Mouse (Mus musculus): ENCODE results near the gene Tenm4. TPM values are rescaled to one million over a fixed set of nuclear protein-coding genes. Genes with fewer than 3 reads are reported as not detected.

Gene Tenm4
- total RNA-seq, 2 experiments from 2014 or later, result 104 to 114 TPM

DNA sequence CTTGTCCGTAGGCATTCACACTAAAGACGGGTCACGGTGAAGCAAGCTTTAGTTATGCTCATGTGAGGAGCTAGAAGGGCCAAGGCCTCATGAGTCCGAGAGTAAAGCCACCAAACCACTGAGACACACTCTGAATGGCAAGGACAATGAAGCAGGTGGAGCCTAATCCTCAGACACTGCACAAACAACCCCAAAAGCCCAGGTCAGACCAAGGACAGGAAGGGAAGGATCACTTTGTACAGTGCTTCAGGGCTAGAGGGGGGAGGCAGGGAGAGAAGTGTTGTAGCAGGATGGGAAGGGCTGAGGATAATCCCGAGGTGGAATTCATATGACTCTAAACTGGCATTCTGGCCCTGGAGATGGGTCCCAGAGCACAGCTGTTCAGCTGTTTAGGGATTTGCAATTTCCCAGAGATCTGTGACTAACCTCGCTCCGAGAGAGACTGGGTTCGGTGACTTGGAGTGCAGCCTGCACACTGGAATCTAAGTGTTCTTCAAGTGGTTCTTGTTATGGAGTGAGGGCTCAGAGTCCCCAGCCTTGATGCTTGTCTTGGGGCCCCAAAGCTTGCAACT lies 129.9 kb downstream of the Tenm4 start:
- intact Hi-C loops (cut with DNase I), result no loop called here
- DNase-seq (ENCODE audit: extremely low spot score in 1 of 2, low spot score in 2 of 2), result no peak

GRCm38 (mm10) chr7:96301813-96302212 lies 130.8 kb downstream of the Tenm4 start:
- intact Hi-C loops (cut with DNase I), result no loop called here

DNA sequence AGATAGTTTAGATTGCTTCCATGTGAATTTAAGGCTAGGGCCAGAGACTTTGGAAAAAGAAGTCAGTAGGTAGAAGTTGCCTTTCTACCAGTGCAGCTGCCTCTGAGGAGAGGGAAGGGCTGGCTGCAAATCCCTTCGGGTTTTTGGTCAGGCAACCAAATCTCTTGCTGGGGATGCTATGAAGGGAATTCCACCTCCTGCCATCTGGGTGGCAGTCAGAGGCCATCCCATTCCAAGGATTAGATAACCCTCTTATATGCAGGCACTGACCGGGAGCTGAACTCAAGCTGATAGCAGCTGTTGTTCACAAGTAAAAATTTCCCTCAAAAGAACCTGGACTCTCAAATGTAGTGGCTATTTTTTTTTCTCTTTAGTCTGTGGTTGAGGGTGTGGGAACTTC lies 132.9 kb downstream of the Tenm4 start:
- intact Hi-C loops (cut with DNase I), result no loop called here
- no peak for DNase-seq (ENCODE audit: extremely low spot score in 1 of 2, low spot score in 2 of 2)

More at GRCm38 (mm10) chr7:96301813-96302212, 130.8 kb downstream of the Tenm4 start:
- DNase-seq (ENCODE audit: extremely low spot score in 1 of 2, low spot score in 2 of 2), result no peak

- intact Hi-C loops (cut with DNase I), result no loop called here
- no peak for DNase-seq (ENCODE audit: extremely low spot score in 1 of 2, low spot score in 2 of 2)
Measured at GRCm38 (mm10) chr7:96305382-96305935, 134.4 kb downstream of the Tenm4 start.

DNA sequence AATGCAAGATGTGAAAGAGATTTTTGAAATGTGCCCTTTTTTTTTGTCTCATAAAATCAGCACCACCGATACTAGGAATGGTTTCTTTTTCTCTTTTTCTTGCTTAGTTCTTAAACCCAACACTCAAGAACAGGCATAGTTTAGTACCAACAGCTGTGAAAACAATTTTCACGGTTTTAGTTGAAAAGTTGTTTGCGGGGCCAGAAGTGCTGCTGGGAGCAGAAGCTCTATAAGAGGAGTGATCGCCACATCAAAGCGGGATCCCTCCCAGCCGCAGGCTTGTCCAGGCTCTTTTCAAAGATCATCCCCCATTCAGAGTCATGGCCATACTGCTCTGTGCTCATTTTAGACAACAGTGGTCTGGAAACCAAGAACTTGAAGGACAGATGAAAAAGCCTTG lies 137.1 kb downstream of the Tenm4 start:
- DNase-seq (ENCODE audit: extremely low spot score in 1 of 2, low spot score in 2 of 2), result no peak
- intact Hi-C loops (cut with DNase I), result no loop called here

GRCm38 (mm10) chr7:96329343-96329742 lies 158.3 kb downstream of the Tenm4 start:
- intact Hi-C loops (cut with DNase I), result no loop called here
- DNase-seq (ENCODE audit: extremely low spot score in 1 of 2, low spot score in 2 of 2), result no peak

DNA sequence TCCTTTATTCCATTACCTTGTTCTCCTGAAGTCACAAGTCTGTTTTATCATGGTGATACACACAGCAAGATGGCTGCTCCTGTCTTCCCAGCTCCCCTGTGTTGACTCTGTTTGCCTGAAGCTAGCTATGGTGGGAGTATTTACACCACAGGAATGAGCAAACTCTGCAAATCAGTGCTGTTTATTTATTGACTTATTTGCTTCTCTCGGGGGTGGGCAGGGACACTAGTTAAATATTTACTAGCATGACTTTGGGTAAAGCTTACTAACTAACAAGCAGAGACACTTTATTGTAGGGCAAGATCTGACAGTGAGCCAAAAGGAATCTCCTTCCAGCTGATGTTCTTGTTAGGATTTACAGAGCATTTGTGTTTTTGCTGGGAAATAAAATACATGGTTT lies 160.1 kb downstream of the Tenm4 start:
- DNase-seq (ENCODE audit: extremely low spot score in 1 of 2, low spot score in 2 of 2), result no peak
- intact Hi-C loops (cut with DNase I), result no loop called here

GRCm38 (mm10) chr7:96334361-96334760 lies 163.3 kb downstream of the Tenm4 start:
- no peak for DNase-seq (ENCODE audit: extremely low spot score in 1 of 2, low spot score in 2 of 2)
- intact Hi-C loops (cut with DNase I), result no loop called here

- no peak for DNase-seq (ENCODE audit: extremely low spot score in 1 of 2, low spot score in 2 of 2)
- intact Hi-C loops (cut with DNase I), result no loop called here
Measured at GRCm38 (mm10) chr7:96336376-96336775, 165.3 kb downstream of the Tenm4 start.

DNA sequence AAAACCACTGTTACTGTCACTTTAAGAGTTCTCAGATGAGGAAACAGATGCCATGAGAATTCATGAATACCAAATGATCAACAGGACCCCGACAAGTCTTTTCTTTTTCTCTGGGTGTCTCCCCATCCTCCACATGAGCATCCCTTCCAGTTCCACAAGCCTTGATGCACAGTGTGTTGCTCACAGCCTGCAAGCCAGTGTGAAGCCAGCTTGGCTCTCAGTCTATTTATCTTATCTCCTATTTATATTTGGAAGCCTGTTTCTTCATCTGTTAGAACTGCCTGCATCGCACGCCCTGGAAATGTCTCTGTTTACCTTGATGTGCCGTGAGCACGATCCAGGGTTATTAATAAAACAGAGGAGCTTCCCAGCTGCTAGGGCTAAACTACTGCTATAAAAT lies 169.8 kb downstream of the Tenm4 start:
- intact Hi-C loops (cut with DNase I), result no loop called here
- DNase-seq (ENCODE audit: extremely low spot score in 1 of 2, low spot score in 2 of 2), result peak in 1 of 2 experiments; percentile 55

DNA sequence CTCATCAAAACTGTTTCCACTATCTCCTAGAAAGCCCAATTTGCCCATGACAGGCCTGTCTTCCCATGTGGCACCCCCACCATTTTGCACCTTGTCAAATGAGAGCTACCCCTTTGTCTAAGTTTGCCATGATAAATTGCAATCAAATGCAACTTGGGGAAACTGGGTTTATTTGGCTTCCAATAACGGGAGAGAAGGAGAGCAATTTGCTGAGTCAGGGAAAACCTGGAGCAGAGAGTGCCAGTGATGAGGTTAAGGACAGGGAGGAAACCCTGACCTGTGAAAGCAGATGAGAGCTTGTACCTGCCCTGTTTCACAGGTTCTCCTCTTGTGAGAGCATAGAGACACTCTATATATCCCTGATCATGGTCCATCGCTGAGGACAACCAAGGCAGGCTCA lies 170.4 kb downstream of the Tenm4 start:
- intact Hi-C loops (cut with DNase I), result no loop called here
- DNase-seq (ENCODE audit: extremely low spot score in 1 of 2, low spot score in 2 of 2), result no peak

- intact Hi-C loops (cut with DNase I), result no loop called here
Measured at GRCm38 (mm10) chr7:96342996-96343395, 171.9 kb downstream of the Tenm4 start.

DNA sequence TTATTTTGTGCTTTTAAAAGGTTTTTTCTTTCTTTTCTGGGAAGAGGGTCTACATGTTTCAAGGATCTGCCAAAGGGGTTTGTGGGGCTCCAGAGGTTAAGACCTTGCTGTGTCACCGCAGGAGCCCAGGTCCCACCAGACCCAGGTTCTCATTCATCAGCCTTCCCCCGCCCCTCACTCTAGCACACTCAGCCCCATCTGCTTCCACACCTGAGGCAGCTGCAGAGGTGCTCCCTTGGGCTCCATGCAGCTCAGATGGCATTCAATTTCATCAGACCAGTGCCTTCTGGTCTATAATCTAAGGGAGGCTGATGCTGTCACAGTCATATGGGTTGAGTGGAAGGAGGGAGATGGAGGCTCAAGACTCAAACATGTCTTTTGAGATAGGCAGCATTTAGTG lies 172.6 kb downstream of the Tenm4 start:
- intact Hi-C loops (cut with DNase I), result no loop called here

More at GRCm38 (mm10) chr7:96342996-96343395, 171.9 kb downstream of the Tenm4 start:
- no peak for DNase-seq (ENCODE audit: extremely low spot score in 1 of 2, low spot score in 2 of 2)

DNA sequence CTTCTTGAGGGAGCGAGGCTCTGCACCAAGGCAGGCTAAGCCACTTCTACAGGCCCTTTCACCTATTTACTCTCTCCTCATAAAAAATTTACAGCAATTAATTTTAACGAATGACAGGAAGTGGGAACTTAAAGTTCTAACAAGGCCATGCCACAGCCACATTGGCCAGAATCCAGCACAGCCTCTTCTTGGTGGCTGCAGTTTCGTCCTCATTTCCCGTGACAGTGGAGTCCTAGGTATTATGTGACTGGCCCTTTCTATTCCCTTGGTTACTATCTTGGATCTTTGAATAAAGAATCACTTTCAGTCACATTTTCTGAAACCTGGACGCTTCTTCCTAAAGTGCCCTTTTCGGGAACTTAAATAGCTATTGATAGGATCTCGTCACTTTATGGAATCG lies 181.6 kb downstream of the Tenm4 start:
- intact Hi-C loops (cut with DNase I), result no loop called here
- no peak for DNase-seq (ENCODE audit: extremely low spot score in 1 of 2, low spot score in 2 of 2)

More for the DNA sequence above, 172.6 kb downstream of the Tenm4 start:
- no peak for DNase-seq (ENCODE audit: extremely low spot score in 1 of 2, low spot score in 2 of 2)

DNA sequence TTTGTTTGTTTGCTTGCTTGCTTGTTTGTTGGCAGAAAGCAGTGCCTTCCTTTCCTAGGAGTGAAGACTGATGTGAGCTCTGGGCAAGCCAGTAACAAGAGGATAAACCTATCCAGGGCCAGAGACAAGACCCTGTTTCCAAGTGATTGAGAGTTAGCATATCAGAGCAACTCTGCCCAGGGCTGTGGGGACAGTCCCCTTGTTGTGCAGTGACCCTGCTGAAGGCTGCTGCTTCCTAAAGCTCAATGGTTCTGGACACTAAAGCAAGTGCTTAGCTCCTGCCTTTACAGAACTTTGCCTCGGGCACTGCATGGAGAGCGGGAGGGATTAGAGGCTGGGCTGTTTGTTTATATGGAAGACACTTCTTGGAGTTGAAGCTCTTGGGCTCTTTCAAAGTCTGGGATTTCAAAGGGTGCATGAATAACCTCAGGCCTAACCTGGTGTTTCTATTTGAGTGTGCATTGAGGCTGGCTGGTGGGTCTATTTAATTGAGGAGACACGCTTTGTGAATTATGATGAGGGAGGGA lies 185.3 kb downstream of the Tenm4 start:
- no peak for DNase-seq (ENCODE audit: extremely low spot score in 1 of 2, low spot score in 2 of 2)
- intact Hi-C loops (cut with DNase I), result no loop called here

DNA sequence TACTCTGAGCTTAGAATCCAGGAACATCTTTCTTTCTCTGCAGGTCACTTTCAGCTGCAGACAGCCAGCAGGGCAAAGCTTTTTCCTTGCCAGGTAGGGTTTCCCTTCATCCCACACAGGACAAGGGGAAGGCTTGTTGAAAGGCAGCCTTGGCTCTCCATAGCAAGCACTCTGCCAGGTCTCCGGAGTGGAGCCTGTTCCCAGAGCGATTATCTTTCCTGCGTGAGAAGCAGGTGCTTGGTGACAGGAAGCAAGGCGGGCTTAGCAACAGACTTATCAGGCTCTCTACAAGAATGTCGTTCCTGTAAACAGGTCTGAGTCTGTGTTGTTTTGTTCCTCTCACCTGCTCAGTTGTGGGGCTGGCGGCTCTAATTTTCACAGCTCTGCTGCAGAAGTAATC lies 186.5 kb downstream of the Tenm4 start:
- intact Hi-C loops (cut with DNase I), result no loop called here
- no peak for DNase-seq (ENCODE audit: extremely low spot score in 1 of 2, low spot score in 2 of 2)

DNA sequence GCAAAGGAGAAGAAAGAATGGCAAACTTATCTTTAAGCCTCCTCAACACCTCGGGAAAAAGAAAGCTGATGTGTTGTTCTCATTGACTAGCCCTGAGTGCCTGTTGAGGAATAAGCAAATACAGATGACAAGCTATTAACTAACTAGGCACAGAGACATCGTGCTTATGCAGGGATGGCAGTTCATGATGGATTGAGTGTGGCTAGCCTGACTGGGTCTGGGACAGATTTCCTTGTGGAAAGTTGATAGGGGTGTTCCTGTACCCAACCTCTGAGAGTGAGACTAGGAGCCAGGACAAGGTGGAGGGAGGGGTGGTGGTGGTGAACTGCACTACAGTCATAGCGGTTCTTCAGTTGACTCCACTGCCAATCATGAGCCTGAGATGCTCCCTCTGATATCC lies 192.3 kb downstream of the Tenm4 start:
- no peak for DNase-seq (ENCODE audit: extremely low spot score in 1 of 2, low spot score in 2 of 2)
- intact Hi-C loops (cut with DNase I), result no loop called here

- intact Hi-C loops (cut with DNase I), result no loop called here
Measured at GRCm38 (mm10) chr7:96369947-96370346, 198.9 kb downstream of the Tenm4 start.

GRCm38 (mm10) chr7:96374004-96374663 lies 203.1 kb downstream of the Tenm4 start:
- intact Hi-C loops (cut with DNase I), result no loop called here
- DNase-seq (ENCODE audit: extremely low spot score in 1 of 2, low spot score in 2 of 2), result no peak

More at GRCm38 (mm10) chr7:96369947-96370346, 198.9 kb downstream of the Tenm4 start:
- DNase-seq (ENCODE audit: extremely low spot score in 1 of 2, low spot score in 2 of 2), result no peak

DNA sequence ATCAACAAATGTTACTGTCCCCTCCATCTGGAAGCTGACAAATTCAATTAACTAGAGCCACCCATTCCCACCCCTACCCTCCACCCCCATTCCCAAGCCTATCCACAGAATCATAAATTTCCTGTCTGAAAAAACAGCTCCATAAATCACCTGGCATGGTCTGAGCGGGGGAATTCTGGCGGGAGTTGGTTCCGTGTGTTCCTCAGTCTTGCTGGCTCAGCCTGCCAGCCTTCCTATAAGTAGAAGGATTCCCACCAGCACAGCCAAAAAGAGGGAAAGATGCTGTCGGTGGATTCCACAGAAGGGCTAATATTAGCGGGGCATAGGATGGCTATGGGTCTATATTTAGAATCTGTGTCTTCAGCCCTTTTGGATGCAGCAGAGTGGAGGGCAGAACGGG lies 204.5 kb downstream of the Tenm4 start:
- no peak for DNase-seq (ENCODE audit: extremely low spot score in 1 of 2, low spot score in 2 of 2)
- intact Hi-C loops (cut with DNase I), result no loop called here
